Mouse (Mus musculus): Measurements from ENCODE around the gene Tmem87b. TPM values are rescaled to one million over a fixed set of nuclear protein-coding genes. Genes with fewer than 3 reads are reported as not detected.
A peak's percentile ranks its signal among the peaks of the same experiment; 100 is the strongest.

Tmem87b gene
- polyA plus RNA-seq, 1 experiment: 26.8 TPM

GRCm38 (mm10) chr2:128838611-128839010 is 20.7 kb downstream of the Tmem87b start:
- TF ChIP-seq CTCF (IDR thresholded peaks at IDR 0.05; ENCODE audit: borderline replicate concordance, insufficient read depth, low read length) (no peak), POLR2A (IDR thresholded peaks at IDR 0.05; ENCODE audit: low read depth, low read length) (no peak)
- no peak overlapping the region for H3K27ac ChIP-seq (ENCODE audit: insufficient read depth, low read length)
- peaks cover 3% of the 10 kb centered on the region; the same call in 1 of the 2 replicates for H3K4me1 ChIP-seq (ENCODE audit: control insufficient read depth, insufficient read depth, low read length)
- no peak overlapping the region for H3K4me3 ChIP-seq (ENCODE audit: insufficient read depth, low read length)

- H3K27ac ChIP-seq (ENCODE audit: insufficient read depth, low read length): no peak overlapping the region
- no peak overlapping the region for H3K4me3 ChIP-seq (ENCODE audit: insufficient read depth, low read length)
- TF ChIP-seq POLR2A (IDR thresholded peaks at IDR 0.05; ENCODE audit: low read depth, low read length) (no peak), CTCF (IDR thresholded peaks at IDR 0.05; ENCODE audit: borderline replicate concordance, insufficient read depth, low read length) (no peak)
- peaks cover 3% of the 10 kb centered on the region; the same call in 1 of the 2 replicates for H3K4me1 ChIP-seq (ENCODE audit: control insufficient read depth, insufficient read depth, low read length)
Measured at GRCm38 (mm10) chr2:128839501-128839900, 21.6 kb downstream of the Tmem87b start.

- peaks cover 3% of the 10 kb centered on the region; the same call in 1 of the 2 replicates for H3K4me1 ChIP-seq (ENCODE audit: control insufficient read depth, insufficient read depth, low read length)
- no peak for TF ChIP-seq CTCF (IDR thresholded peaks at IDR 0.05; ENCODE audit: borderline replicate concordance, insufficient read depth, low read length)
- no peak for TF ChIP-seq POLR2A (IDR thresholded peaks at IDR 0.05; ENCODE audit: low read depth, low read length)
- no peak overlapping the region for H3K27ac ChIP-seq (ENCODE audit: insufficient read depth, low read length)
- H3K4me3 ChIP-seq (ENCODE audit: insufficient read depth, low read length): no peak overlapping the region
Measured at GRCm38 (mm10) chr2:128842437-128842836, 24.5 kb downstream of the Tmem87b start.

GRCm38 (mm10) chr2:128850036-128850435 is 32.1 kb downstream of the Tmem87b start:
- H3K27ac ChIP-seq (ENCODE audit: insufficient read depth, low read length): no peak overlapping the region
- H3K4me3 ChIP-seq (ENCODE audit: insufficient read depth, low read length): no peak overlapping the region
- TF ChIP-seq POLR2A (IDR thresholded peaks at IDR 0.05; ENCODE audit: low read depth, low read length): no peak
- no peak for TF ChIP-seq CTCF (IDR thresholded peaks at IDR 0.05; ENCODE audit: borderline replicate concordance, insufficient read depth, low read length)
- no peaks in the 10 kb centered on the region for H3K4me1 ChIP-seq (ENCODE audit: control insufficient read depth, insufficient read depth, low read length)

GRCm38 (mm10) chr2:128856673-128857072 is 38.8 kb downstream of the Tmem87b start:
- Histone ChIP-seq H3K4me1 (ENCODE audit: control insufficient read depth, insufficient read depth, low read length) (no peaks in the 10 kb centered on the region), H3K4me3 (ENCODE audit: insufficient read depth, low read length) (no peak overlapping the region), H3K27ac (ENCODE audit: insufficient read depth, low read length) (no peak overlapping the region)
- TF ChIP-seq POLR2A (IDR thresholded peaks at IDR 0.05; ENCODE audit: low read depth, low read length): no peak
- no peak for TF ChIP-seq CTCF (IDR thresholded peaks at IDR 0.05; ENCODE audit: borderline replicate concordance, insufficient read depth, low read length)

GRCm38 (mm10) chr2:128858962-128859361 is 41.0 kb downstream of the Tmem87b start:
- Histone ChIP-seq H3K4me3 (ENCODE audit: insufficient read depth, low read length) (no peak overlapping the region), H3K4me1 (ENCODE audit: control insufficient read depth, insufficient read depth, low read length) (no peaks in the 10 kb centered on the region), H3K27ac (ENCODE audit: insufficient read depth, low read length) (no peak overlapping the region)
- no peak for TF ChIP-seq POLR2A (IDR thresholded peaks at IDR 0.05; ENCODE audit: low read depth, low read length)
- TF ChIP-seq CTCF (IDR thresholded peaks at IDR 0.05; ENCODE audit: borderline replicate concordance, insufficient read depth, low read length): no peak

- no peaks in the 10 kb centered on the region for H3K4me1 ChIP-seq (ENCODE audit: control insufficient read depth, insufficient read depth, low read length)
- H3K4me3 ChIP-seq (ENCODE audit: insufficient read depth, low read length): no peak overlapping the region
- TF ChIP-seq POLR2A (IDR thresholded peaks at IDR 0.05; ENCODE audit: low read depth, low read length): no peak
- TF ChIP-seq CTCF (IDR thresholded peaks at IDR 0.05; ENCODE audit: borderline replicate concordance, insufficient read depth, low read length): no peak
- H3K27ac ChIP-seq (ENCODE audit: insufficient read depth, low read length): no peak overlapping the region
Measured at GRCm38 (mm10) chr2:128859861-128860260, 41.9 kb downstream of the Tmem87b start.

GRCm38 (mm10) chr2:128862636-128863035 is 44.7 kb downstream of the Tmem87b start, which contains the start of gene Fbln7:
Gene Fbln7, plus strand, starts transcription at chr2:128862981.
- no peak for TF ChIP-seq CTCF (IDR thresholded peaks at IDR 0.05; ENCODE audit: borderline replicate concordance, insufficient read depth, low read length)
- TF ChIP-seq POLR2A (IDR thresholded peaks at IDR 0.05; ENCODE audit: low read depth, low read length): no peak
- H3K4me1 ChIP-seq (ENCODE audit: control insufficient read depth, insufficient read depth, low read length): no peaks in the 10 kb centered on the region
- no peak within 1 kb of the TSS for H3K27ac ChIP-seq (ENCODE audit: insufficient read depth, low read length)
- peak within 1 kb of the TSS; percentile 41 for H3K4me3 ChIP-seq (ENCODE audit: insufficient read depth, low read length)

- Histone ChIP-seq H3K27ac (ENCODE audit: insufficient read depth, low read length) (no peak overlapping the region), H3K4me3 (ENCODE audit: insufficient read depth, low read length) (peak overlapping the region; percentile 41), H3K4me1 (ENCODE audit: control insufficient read depth, insufficient read depth, low read length) (no peaks in the 10 kb centered on the region)
- 0 out of 2 replicates have a peak, but pooled peaks have one; percentile 2 for TF ChIP-seq CTCF (IDR thresholded peaks at IDR 0.05; ENCODE audit: borderline replicate concordance, insufficient read depth, low read length)
- TF ChIP-seq POLR2A (IDR thresholded peaks at IDR 0.05; ENCODE audit: low read depth, low read length): no peak
Measured at GRCm38 (mm10) chr2:128863777-128864331, 45.9 kb downstream of the Tmem87b start.

- Histone ChIP-seq H3K4me1 (ENCODE audit: control insufficient read depth, insufficient read depth, low read length) (no peaks in the 10 kb centered on the region), H3K4me3 (ENCODE audit: insufficient read depth, low read length) (no peak overlapping the region), H3K27ac (ENCODE audit: insufficient read depth, low read length) (no peak overlapping the region)
- TF ChIP-seq POLR2A (IDR thresholded peaks at IDR 0.05; ENCODE audit: low read depth, low read length): no peak
- no peak for TF ChIP-seq CTCF (IDR thresholded peaks at IDR 0.05; ENCODE audit: borderline replicate concordance, insufficient read depth, low read length)
Measured at GRCm38 (mm10) chr2:128865061-128865460, 47.1 kb downstream of the Tmem87b start.

Data from embryonic fibroblast, embryonic 13.5 days (primary cell).